Mouse (Mus musculus) midbrain, embryonic 11.5 days (tissue): ENCODE results near the gene Gm5617. TPM values are rescaled to one million over a fixed set of nuclear protein-coding genes. Genes with fewer than 3 reads are reported as not detected.

ENCODE experiments used
- ATAC-seq: fragments of 200-750 bp; cut with Nextera tagmentation; 2 replicates; pipeline ENCODE4 v1.8.0; 2017; ENCODE audit warnings: moderate TSS enrichment, moderate library complexity; ENCODE audit not compliant: low FRiP score
- DNase-seq: peaks from one replicate; pipeline ENCODE4 v3.0.0; 2015; ENCODE audit warnings: low spot score; ENCODE audit errors: missing footprints
- H3K27ac ChIP-seq: fragments of 300-500 bp; sonication (generic); 2 replicates; pipeline ENCODE4 v1.5.1; 2014; ENCODE audit warnings: low read depth, low read length
- H3K27me3 ChIP-seq: fragments of 300-500 bp; sonication (generic); 2 replicates; pipeline ENCODE4 v1.6.1; 2014; ENCODE audit warnings: mild to moderate bottlenecking, low read length, moderate library complexity, mixed read lengths; ENCODE audit not compliant: control insufficient read depth, insufficient read depth
- H3K36me3 ChIP-seq: fragments of 300-500 bp; sonication (generic); 2 replicates; pipeline ENCODE4 v1.6.1; 2014; ENCODE audit warnings: mild to moderate bottlenecking, low read length, moderate library complexity, mixed read lengths; ENCODE audit not compliant: control insufficient read depth, insufficient read depth
- H3K4me1 ChIP-seq: fragments of 300-500 bp; sonication (generic); 2 replicates; pipeline ENCODE4 v1.6.1; 2014; ENCODE audit warnings: low read length; ENCODE audit not compliant: control insufficient read depth, insufficient read depth
- H3K4me2 ChIP-seq: fragments of 300-500 bp; sonication (generic); 2 replicates; pipeline ENCODE4 v1.6.1; 2014; ENCODE audit warnings: mild to moderate bottlenecking, moderate library complexity
- H3K4me3 ChIP-seq: fragments of 300-500 bp; sonication (generic); 2 replicates; pipeline ENCODE4 v1.5.1; 2014; ENCODE audit warnings: low read depth, low read length
- H3K9ac ChIP-seq: fragments of 300-500 bp; sonication (generic); 2 replicates; pipeline ENCODE4 v1.6.1; 2014; ENCODE audit warnings: low read length
- H3K9me3 ChIP-seq: fragments of 300-500 bp; sonication (generic); 2 replicates; pipeline ENCODE4 v1.6.1; 2016; ENCODE audit warnings: low read length; ENCODE audit not compliant: control insufficient read depth
- WGBS: fragments of 180-500 bp; shearing (Covaris S2); extraction: QIAGEN DNeasy Blood & Tissue Kit; methylation state at CpG from one replicate; pipeline ENCODE4 v1.1.7; 2014; 5-methylcytosine and 5-hydroxymethylcytosine counted together
- polyA plus RNA-seq: library from polyadenylated mRNA; unstranded; fragments of >200 nt; fragmentation: Nextera tagmentation; extraction: Ambion mirVana; gene quantifications from 2 replicates; pipeline ENCODE4 v1.2.1, GENCODE M21; 2014

The Gm5617 gene
- polyA plus RNA-seq, 1 experiment from 2014 or later = 40.6 TPM

DNA sequence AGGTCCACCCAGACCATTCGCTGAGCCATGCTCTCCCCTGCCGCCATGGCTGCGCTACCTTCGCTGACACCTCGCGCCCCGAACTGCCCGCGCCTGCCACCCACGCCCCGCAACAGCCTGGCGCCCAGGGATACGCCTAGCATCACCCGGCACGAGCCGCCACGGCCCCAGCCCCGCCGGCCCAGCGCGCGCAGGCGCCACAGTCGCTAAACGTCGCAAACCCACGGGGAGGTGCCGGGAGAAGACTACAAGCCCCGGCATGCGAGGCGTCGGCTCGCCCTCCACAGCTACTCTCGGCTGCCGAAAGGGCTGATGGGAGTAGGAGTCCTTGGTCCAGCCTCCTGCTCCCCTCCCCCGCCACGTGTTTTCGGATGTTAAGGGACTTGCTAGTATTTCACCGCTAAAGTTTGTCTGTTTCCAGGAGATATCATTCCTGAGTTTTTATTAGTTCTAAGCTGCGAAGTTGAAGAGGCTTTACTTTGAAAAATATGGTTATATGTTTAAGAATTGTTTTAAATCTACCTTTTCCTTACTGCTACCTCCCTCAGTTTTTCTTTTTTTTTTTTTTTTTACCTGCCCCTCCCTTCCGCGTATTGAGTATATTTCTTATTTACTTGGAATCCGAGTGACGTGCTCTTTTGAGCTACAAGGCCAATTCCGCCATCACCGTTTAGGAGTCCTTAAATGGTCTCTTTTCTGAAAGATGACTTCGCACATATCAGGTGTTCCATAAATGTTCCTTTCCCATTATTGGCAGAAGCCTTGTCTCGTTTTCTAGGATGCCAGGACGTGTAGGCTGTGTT lies 14.6 kb upstream of the Gm5617 start, which contains the start of gene Rexo2:
Gene Rexo2, minus strand, starts transcription at position 213 of the 803 bp plus-strand sequence.
- H3K4me2 ChIP-seq = peak within 1 kb of the TSS; percentile 79
- no peak within 1 kb of the TSS for H3K27ac ChIP-seq
- H3K4me3 ChIP-seq = peak within 1 kb of the TSS; percentile 84
- no peaks in the 10 kb centered on the region for H3K9me3 ChIP-seq
- DNase-seq = peak; percentile 98
- no peaks in the 10 kb centered on the region for H3K36me3 ChIP-seq
- H3K4me1 ChIP-seq = peaks cover 4% of the 10 kb centered on the region; the same call in 1 of the 2 replicates
- 1% methylated on average over 49 of the region's 49 CpGs for WGBS
- H3K27me3 ChIP-seq = no peaks in the 10 kb centered on the region
- peak; percentile 99 for ATAC-seq
- peak within 1 kb of the TSS; percentile 81 for H3K9ac ChIP-seq

GRCm38 (mm10) chr9:48481214-48482134 lies 13.8 kb upstream of the Gm5617 start:
- Histone ChIP-seq H3K9ac (peak overlapping the region; percentile 47; the same call in 1 of the 2 replicates), H3K27me3 (no peaks in the 10 kb centered on the region), H3K36me3 (no peaks in the 10 kb centered on the region), H3K9me3 (no peaks in the 10 kb centered on the region), H3K27ac (no peak overlapping the region), H3K4me3 (peak overlapping the region; percentile 84), H3K4me2 (peak overlapping the region; percentile 79), H3K4me1 (peaks cover 4% of the 10 kb centered on the region; the same call in 1 of the 2 replicates)
- DNase-seq = peak; percentile 92
- WGBS = 36% methylated on average over 20 of the region's 20 CpGs
- no peak for ATAC-seq

GRCm38 (mm10) chr9:48495548-48495932 lies 298 bp downstream of the Gm5617 start:
- 4% methylated on average over 34 of the region's 34 CpGs for WGBS
- peak overlapping the region; percentile 75 for H3K27ac ChIP-seq
- H3K4me3 ChIP-seq = peak overlapping the region; percentile 87
- H3K27me3 ChIP-seq = no peaks in the 10 kb centered on the region
- ATAC-seq (peak; percentile 75), DNase-seq (no peak)
- peaks cover 13% of the 10 kb centered on the region for H3K4me1 ChIP-seq
- no peaks in the 10 kb centered on the region for H3K9me3 ChIP-seq
- H3K9ac ChIP-seq = peak overlapping the region; percentile 91
- peak overlapping the region; percentile 81 for H3K4me2 ChIP-seq
- peaks cover 12% of the 10 kb centered on the region for H3K36me3 ChIP-seq

DNA sequence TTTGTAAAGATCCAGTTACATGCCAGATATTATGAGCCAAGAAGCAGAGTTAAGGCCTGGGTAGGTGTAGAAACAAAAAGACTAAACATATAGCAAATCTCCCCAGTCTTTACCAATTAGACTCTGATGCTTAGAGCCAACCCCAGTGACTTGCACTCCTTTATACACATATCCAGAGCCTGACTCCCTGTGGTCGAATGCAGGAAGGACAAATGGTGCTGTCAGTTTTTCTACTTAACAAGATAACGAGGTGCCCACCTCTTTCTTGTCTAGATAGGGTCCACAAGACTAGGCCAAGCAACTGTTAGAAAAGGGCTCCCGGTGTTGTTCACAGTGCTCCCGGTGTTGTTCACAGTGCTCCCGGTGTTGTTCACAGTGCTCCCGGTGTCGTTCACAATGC lies 6.0 kb downstream of the Gm5617 start:
- peaks cover under 1% of the 10 kb centered on the region; the same call in 1 of the 2 replicates for H3K4me1 ChIP-seq
- H3K27me3 ChIP-seq = no peaks in the 10 kb centered on the region
- H3K27ac ChIP-seq = no peak overlapping the region
- H3K9ac ChIP-seq = no peak overlapping the region
- H3K4me3 ChIP-seq = no peak overlapping the region
- WGBS = 83% methylated on average over 7 of the region's 7 CpGs
- DNase-seq (peak; percentile 72), ATAC-seq (no peak)
- no peaks in the 10 kb centered on the region for H3K9me3 ChIP-seq
- no peaks in the 10 kb centered on the region for H3K36me3 ChIP-seq
- H3K4me2 ChIP-seq = no peak overlapping the region

- Histone ChIP-seq H3K4me3 (no peak overlapping the region), H3K9ac (no peak overlapping the region), H3K4me2 (no peak overlapping the region), H3K4me1 (no peaks in the 10 kb centered on the region), H3K27ac (no peak overlapping the region), H3K27me3 (no peaks in the 10 kb centered on the region), H3K36me3 (no peaks in the 10 kb centered on the region), H3K9me3 (no peaks in the 10 kb centered on the region)
- ATAC-seq (no peak), DNase-seq (peak; percentile 23)
- 79% methylated on average over 2 of the region's 2 CpGs for WGBS
Observed at GRCm38 (mm10) chr9:48503001-48503400, 7.8 kb downstream of the Gm5617 start.

GRCm38 (mm10) chr9:48504741-48505365 lies 9.6 kb downstream of the Gm5617 start:
- H3K4me1 ChIP-seq = no peaks in the 10 kb centered on the region
- no peak overlapping the region for H3K4me2 ChIP-seq
- no peaks in the 10 kb centered on the region for H3K9me3 ChIP-seq
- 75% methylated on average over 8 of the region's 8 CpGs for WGBS
- no peak overlapping the region for H3K27ac ChIP-seq
- ATAC-seq (no peak), DNase-seq (peak; percentile 8)
- H3K36me3 ChIP-seq = no peaks in the 10 kb centered on the region
- H3K27me3 ChIP-seq = no peaks in the 10 kb centered on the region
- H3K9ac ChIP-seq = no peak overlapping the region
- H3K4me3 ChIP-seq = no peak overlapping the region

- Histone ChIP-seq H3K4me1 (no peaks in the 10 kb centered on the region), H3K9me3 (no peaks in the 10 kb centered on the region), H3K27ac (no peak overlapping the region), H3K9ac (no peak overlapping the region), H3K27me3 (no peaks in the 10 kb centered on the region), H3K36me3 (no peaks in the 10 kb centered on the region), H3K4me3 (no peak overlapping the region), H3K4me2 (no peak overlapping the region)
- DNase-seq (no peak), ATAC-seq (no peak)
- WGBS = 94% methylated on average over 5 of the region's 5 CpGs
Observed at GRCm38 (mm10) chr9:48510134-48510533, 14.9 kb downstream of the Gm5617 start.

GRCm38 (mm10) chr9:48515332-48515731 lies 20.1 kb downstream of the Gm5617 start:
- no peaks in the 10 kb centered on the region for H3K36me3 ChIP-seq
- no peak overlapping the region for H3K4me3 ChIP-seq
- DNase-seq = peak; percentile 41
- no peaks in the 10 kb centered on the region for H3K27me3 ChIP-seq
- no peak for ATAC-seq
- no peak overlapping the region for H3K27ac ChIP-seq
- no peaks in the 10 kb centered on the region for H3K4me1 ChIP-seq
- H3K4me2 ChIP-seq = no peak overlapping the region
- no peak overlapping the region for H3K9ac ChIP-seq
- WGBS = 90% methylated on average over 1 of the region's 1 CpGs
- no peaks in the 10 kb centered on the region for H3K9me3 ChIP-seq
